Mouse (Mus musculus): ENCODE measurements around the gene Ubac2.

- TF ChIP-seq POLR2A (IDR thresholded peaks at IDR 0.05; ENCODE audit: borderline replicate concordance, extremely low read depth, insufficient read depth, insufficient read length, poor library complexity, severe bottlenecking) = no peak
- TF ChIP-seq CTCF (IDR thresholded peaks at IDR 0.05; ENCODE audit: borderline replicate concordance, extremely low read depth, insufficient read depth, insufficient read length) = no peak
Measured at GRCm38 (mm10) chr14:121956291-121956690, 77.9 kb downstream of the Ubac2 start.

Data from brain, embryonic 14.5 days (tissue).